1 mouse cellular context compared by ENCODE assay signal in the genomic region with DNA sequence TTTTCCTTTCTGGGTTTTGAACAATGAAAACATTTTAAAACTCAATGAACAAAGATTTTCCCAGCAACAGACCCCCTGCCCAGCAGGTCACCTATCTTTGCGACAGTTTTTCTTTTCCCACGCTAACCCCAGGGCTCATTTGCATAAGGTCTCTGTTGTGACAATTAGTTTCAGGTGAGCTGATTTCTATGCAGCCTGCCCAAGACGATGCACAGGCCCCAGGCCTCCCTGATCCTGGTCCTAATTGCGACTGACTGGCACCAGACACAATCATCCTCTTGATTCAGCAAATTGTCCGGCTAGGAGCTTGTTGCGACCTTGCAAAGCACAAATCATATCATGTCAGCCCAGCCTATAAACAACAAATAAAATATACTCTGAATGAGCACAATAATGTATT.
A peak's percentile ranks its signal among the peaks of the same experiment; 100 is the strongest.
TF ChIP-seq lines count a peak whose summit lies in the region.

No protein-coding gene starts in this region.

TF ChIP-seq in CH12.LX, 34 proteins besides CTCF, POLR2A, EP300 and RAD21:
- TF ChIP-seq E2F4 (IDR thresholded peaks at IDR 0.05; ENCODE audit: insufficient replicate concordance, low read depth, low read length): no peak
- 0 out of 2 replicates have a peak, but pooled peaks have one; percentile 9 for TF ChIP-seq BHLHE40 (IDR thresholded peaks at IDR 0.05; ENCODE audit: low read depth, low read length)
- no peak for TF ChIP-seq SMC3 (IDR thresholded peaks at IDR 0.05; ENCODE audit: low read depth, low read length)
- no peak for TF ChIP-seq UBTF (IDR thresholded peaks at IDR 0.05; ENCODE audit: low read depth, low read length)
- no peak for TF ChIP-seq USF1 (IDR thresholded peaks at IDR 0.05; ENCODE audit: low read depth, low read length)
TF ChIP-seq in CH12.LX: peak in this region for 1.
